Mouse (Mus musculus): Measurements from ENCODE around the gene Btbd35f29. TPM values are rescaled to one million over a fixed set of nuclear protein-coding genes. Genes with fewer than 3 reads are reported as not detected.
"Not testable (repeated sequence)": the region's sequence is repeated elsewhere in the genome, so short reads cannot be mapped to it uniquely, and the experiment has no call there.

Gene Btbd35f29
- not detected in 2 replicates for polyA plus RNA-seq (2015; fragmentation: Nextera tagmentation; extraction: Ambion mirVana)

DNA sequence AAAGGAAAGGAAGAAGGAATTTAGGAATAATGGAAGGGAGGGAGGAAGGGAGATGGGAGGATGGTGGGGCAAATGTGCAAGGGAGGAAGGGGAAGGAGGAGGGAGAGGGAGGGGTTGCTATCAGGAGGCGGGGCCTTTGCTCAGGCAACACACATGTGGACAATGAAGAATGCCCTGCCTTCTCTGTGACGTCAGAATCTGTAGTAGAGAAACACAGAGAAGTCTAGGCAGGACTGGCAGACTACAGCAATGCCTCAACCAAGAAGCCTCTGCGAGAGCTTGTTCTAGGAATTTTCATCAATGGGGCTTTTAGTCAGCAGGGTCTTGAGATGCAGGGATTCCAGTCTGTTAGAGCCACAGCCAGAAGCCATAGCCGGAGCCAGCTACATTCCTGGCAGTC is at the start of gene Btbd35f29:
Gene Btbd35f29, plus strand, starts transcription at position 301 of the 400 bp plus-strand sequence.
- not testable (repeated sequence) for H3K9me3 ChIP-seq (ENCODE audit: low read length); H3K27me3 ChIP-seq (replicated peaks; ENCODE audit: insufficient read depth, low read length); H3K9ac ChIP-seq (replicated peaks; ENCODE audit: low read depth); H3K4me1 ChIP-seq (ENCODE audit: insufficient read depth, low read depth, low read length); DNase-seq (ENCODE audit: low spot score); H3K4me2 ChIP-seq (replicated peaks; ENCODE audit: low read depth, low read length); H3K27ac ChIP-seq (ENCODE audit: low read length); ATAC-seq; H3K36me3 ChIP-seq (ENCODE audit: insufficient read depth, low read length); H3K4me3 ChIP-seq (ENCODE audit: low read depth, low read length)
- no CpG with 5 or more reads among the region's 4 CpGs for WGBS

DNA sequence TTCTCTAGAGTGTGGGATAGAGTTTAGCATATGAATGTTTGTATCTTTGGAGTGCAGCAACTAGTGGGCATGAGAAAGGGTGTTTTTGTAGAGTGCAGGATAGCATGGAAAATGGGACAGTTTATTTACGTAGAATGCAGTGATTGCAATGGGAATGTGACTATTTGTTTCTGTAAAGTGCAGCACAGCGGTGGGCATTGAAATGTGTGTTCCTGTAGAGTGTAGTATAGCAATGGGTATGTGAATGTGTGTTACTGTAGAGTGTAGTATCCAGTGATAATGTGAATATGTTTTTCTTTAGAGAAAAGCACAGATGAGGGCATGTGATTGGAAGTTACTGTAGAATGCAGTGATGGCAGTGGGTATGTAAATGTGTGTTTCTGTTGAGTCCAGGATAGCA is 23.9 kb downstream of the Btbd35f29 start:
- ATAC-seq; DNase-seq (ENCODE audit: low spot score); H3K4me1 ChIP-seq (ENCODE audit: insufficient read depth, low read depth, low read length); H3K4me3 ChIP-seq (ENCODE audit: low read depth, low read length); H3K4me2 ChIP-seq (replicated peaks; ENCODE audit: low read depth, low read length); H3K27ac ChIP-seq (ENCODE audit: low read length); H3K9me3 ChIP-seq (ENCODE audit: low read length); H3K27me3 ChIP-seq (replicated peaks; ENCODE audit: insufficient read depth, low read length); H3K36me3 ChIP-seq (ENCODE audit: insufficient read depth, low read length); H3K9ac ChIP-seq (replicated peaks; ENCODE audit: low read depth): not testable (repeated sequence)
- 70% methylated on average over 2 of the region's 2 CpGs for WGBS

DNA sequence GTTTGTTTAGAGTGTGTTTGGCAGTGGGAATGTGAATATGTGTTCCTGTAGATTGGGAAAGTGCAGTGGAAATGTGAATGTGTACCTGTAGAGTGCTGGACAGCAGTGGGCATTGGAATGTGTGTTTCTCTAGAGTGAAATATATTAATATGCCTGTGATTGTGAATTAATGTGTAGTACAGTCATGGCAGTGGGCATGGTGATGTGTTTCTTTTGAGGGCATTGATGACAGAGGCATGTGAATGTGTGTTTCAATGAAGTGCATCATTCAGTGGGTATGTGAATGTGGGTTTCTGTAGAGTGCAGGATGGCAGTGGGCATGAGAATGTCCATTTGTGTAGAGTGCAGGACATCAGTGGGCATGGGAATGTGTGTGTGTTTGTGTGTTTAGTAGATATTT is 27.7 kb downstream of the Btbd35f29 start:
- H3K9me3 ChIP-seq (ENCODE audit: low read length); H3K9ac ChIP-seq (replicated peaks; ENCODE audit: low read depth); H3K36me3 ChIP-seq (ENCODE audit: insufficient read depth, low read length); H3K27me3 ChIP-seq (replicated peaks; ENCODE audit: insufficient read depth, low read length); ATAC-seq; H3K4me3 ChIP-seq (ENCODE audit: low read depth, low read length); DNase-seq (ENCODE audit: low spot score); H3K4me2 ChIP-seq (replicated peaks; ENCODE audit: low read depth, low read length); H3K4me1 ChIP-seq (ENCODE audit: insufficient read depth, low read depth, low read length); H3K27ac ChIP-seq (ENCODE audit: low read length): not testable (repeated sequence)

DNA sequence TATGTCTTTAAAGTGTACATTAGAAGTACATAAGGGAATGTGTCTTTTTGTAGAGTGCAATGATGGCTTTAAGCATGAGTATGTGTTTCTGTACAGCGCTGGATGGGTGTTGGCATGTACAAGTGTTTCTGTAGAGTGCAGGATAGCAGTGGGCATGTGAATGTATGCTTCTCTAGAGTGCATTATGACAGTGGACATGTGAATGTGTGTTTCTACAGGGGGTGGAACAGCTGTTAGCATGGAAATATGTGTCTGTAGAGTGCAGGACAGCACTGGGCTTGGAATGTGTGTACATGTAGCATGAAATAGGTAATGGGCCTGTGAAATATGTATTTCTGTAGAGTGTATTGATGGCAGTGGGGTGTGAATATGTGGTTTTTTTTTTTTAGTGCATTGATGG is 28.4 kb downstream of the Btbd35f29 start:
- H3K9me3 ChIP-seq (ENCODE audit: low read length); H3K27me3 ChIP-seq (replicated peaks; ENCODE audit: insufficient read depth, low read length); H3K4me2 ChIP-seq (replicated peaks; ENCODE audit: low read depth, low read length); H3K4me1 ChIP-seq (ENCODE audit: insufficient read depth, low read depth, low read length); DNase-seq (ENCODE audit: low spot score); H3K4me3 ChIP-seq (ENCODE audit: low read depth, low read length); ATAC-seq; H3K9ac ChIP-seq (replicated peaks; ENCODE audit: low read depth); H3K27ac ChIP-seq (ENCODE audit: low read length); H3K36me3 ChIP-seq (ENCODE audit: insufficient read depth, low read length): not testable (repeated sequence)
- WGBS = 73% methylated on average over 1 of the region's 1 CpGs

DNA sequence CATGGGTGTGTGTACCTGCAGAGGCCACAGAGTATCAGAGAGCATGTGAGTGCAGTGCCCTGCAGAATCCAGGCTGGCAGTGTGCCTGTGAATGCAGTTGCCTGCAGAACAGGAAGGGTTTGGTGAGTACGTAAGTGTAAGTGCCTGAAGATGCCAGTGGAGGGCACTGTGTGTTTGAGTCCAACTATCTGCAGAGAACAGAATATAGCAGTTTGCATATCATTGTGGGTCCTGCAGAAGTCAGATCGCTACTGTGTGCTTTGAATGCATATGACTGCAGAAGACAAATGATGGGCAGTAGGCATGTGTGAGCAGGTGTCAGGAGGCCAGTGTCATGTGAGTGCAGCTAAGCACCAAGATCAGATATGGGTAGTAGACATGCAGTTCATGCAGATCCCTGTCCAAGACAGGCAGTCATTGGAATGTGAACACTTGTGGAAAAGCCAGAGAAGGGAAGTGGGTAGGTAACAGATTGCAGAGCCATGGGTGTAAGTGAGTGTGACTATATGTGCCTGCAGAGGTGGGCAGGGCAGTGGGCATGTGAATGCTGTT is 41.1 kb downstream of the Btbd35f29 start:
- H3K4me1 ChIP-seq (ENCODE audit: insufficient read depth, low read depth, low read length); H3K4me2 ChIP-seq (replicated peaks; ENCODE audit: low read depth, low read length); H3K9ac ChIP-seq (replicated peaks; ENCODE audit: low read depth); ATAC-seq; H3K36me3 ChIP-seq (ENCODE audit: insufficient read depth, low read length); H3K27ac ChIP-seq (ENCODE audit: low read length); H3K9me3 ChIP-seq (ENCODE audit: low read length); H3K4me3 ChIP-seq (ENCODE audit: low read depth, low read length); H3K27me3 ChIP-seq (replicated peaks; ENCODE audit: insufficient read depth, low read length): not testable (repeated sequence)
- peak; percentile 3 for DNase-seq (ENCODE audit: low spot score)
- 80% methylated on average over 2 of the region's 2 CpGs for WGBS

DNA sequence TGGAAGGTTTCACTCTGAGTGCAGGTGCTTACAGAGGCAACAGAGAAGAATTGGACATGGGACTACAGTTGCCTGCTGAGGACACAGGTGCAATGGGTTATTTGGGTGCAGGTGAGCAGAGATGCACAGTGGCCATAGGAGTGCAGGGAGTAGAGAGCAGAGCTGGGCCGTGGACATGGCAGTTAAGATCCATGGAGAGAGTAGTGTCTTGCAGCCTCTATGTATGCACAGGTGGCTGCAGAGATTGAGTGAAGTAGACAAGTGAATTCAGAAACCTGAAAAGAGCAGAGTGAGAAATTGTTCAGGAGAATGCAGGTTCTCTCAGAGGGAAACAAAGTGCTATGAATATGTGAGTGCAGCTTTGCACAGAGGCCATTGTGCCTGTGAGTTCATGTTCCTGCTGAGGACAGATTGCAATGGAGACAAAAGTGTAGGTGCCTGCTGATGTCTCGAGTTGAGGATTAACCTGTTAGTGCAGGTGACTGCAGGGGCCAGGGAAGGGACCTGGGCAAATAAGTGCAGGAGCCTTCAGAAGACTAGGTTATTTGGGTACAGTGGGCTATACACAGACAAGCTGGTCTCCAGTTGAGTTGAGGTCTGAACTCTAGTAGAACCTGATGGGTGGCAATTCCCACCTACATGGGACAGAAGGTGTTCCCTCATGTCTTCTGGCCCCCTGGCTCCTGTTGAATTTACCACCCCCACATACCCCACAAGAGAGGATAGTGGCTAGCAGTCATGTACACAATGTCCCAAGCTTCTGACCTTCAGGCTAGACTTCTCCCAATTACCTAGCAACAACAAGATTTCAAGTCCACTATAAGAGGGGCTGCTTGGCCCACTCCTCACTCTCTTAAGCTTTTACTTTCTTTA is 42.2 kb downstream of the Btbd35f29 start:
- not testable (repeated sequence) for H3K4me3 ChIP-seq (ENCODE audit: low read depth, low read length); ATAC-seq; H3K27me3 ChIP-seq (replicated peaks; ENCODE audit: insufficient read depth, low read length); H3K27ac ChIP-seq (ENCODE audit: low read length); H3K36me3 ChIP-seq (ENCODE audit: insufficient read depth, low read length); H3K4me1 ChIP-seq (ENCODE audit: insufficient read depth, low read depth, low read length); H3K4me2 ChIP-seq (replicated peaks; ENCODE audit: low read depth, low read length); H3K9ac ChIP-seq (replicated peaks; ENCODE audit: low read depth)
- WGBS = 51% methylated on average over 2 of the region's 2 CpGs
- peak; percentile 4 for DNase-seq (ENCODE audit: low spot score)
- peaks cover 10% of the 10 kb centered on the region for H3K9me3 ChIP-seq (ENCODE audit: low read length)

DNA sequence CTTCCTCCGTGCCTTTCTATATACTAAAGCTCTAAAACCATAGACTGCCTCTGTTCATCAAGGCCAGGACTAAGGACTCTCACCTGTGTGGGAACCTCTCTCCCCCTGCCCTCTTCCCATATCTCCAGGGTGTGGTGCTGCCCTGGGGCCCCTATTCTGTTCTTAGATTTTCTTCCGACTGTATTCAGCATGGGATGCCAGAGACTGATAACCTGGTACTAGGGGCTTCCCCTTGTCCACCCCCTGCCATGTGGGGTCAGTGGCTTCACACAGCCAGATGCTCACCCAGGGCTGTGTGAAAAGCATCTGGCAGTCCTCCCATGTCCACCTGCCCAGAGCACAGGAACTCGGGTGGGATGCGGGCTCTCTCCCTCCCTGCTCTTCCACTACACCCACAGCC is 43.1 kb downstream of the Btbd35f29 start:
- H3K9ac ChIP-seq (replicated peaks; ENCODE audit: low read depth); H3K36me3 ChIP-seq (ENCODE audit: insufficient read depth, low read length); ATAC-seq; H3K27ac ChIP-seq (ENCODE audit: low read length); H3K4me3 ChIP-seq (ENCODE audit: low read depth, low read length); H3K4me1 ChIP-seq (ENCODE audit: insufficient read depth, low read depth, low read length); H3K4me2 ChIP-seq (replicated peaks; ENCODE audit: low read depth, low read length); H3K27me3 ChIP-seq (replicated peaks; ENCODE audit: insufficient read depth, low read length): not testable (repeated sequence)
- peaks cover 10% of the 10 kb centered on the region for H3K9me3 ChIP-seq (ENCODE audit: low read length)
- WGBS = 77% methylated on average over 4 of the region's 4 CpGs
- DNase-seq (ENCODE audit: low spot score) = peak; percentile 4

DNA sequence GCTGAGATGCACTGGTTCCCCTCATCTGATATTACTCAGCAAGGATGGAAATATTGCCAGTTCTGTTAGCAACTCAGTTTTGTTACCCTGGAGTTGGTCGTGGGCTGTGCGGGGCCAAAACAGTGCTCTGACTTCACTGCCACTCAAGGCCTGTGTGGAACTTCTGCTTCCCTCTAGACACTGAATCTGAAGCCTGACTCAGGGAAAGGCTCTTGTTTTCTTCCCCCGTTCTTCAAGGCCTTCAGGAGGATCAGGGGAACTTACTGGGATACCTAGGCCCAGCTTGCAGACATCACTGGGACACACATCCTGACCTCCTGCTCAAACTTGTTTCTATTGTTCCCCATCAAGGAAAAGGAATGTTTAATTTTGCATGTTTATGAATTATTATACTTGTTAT is 45.2 kb downstream of the Btbd35f29 start:
- not testable (repeated sequence) for ATAC-seq; H3K36me3 ChIP-seq (ENCODE audit: insufficient read depth, low read length); H3K27me3 ChIP-seq (replicated peaks; ENCODE audit: insufficient read depth, low read length); H3K9ac ChIP-seq (replicated peaks; ENCODE audit: low read depth); H3K4me3 ChIP-seq (ENCODE audit: low read depth, low read length); H3K4me1 ChIP-seq (ENCODE audit: insufficient read depth, low read depth, low read length); H3K4me2 ChIP-seq (replicated peaks; ENCODE audit: low read depth, low read length); H3K27ac ChIP-seq (ENCODE audit: low read length)
- H3K9me3 ChIP-seq (ENCODE audit: low read length) = peaks cover 10% of the 10 kb centered on the region
- WGBS = 73% methylated on average over 3 of the region's 3 CpGs
- DNase-seq (ENCODE audit: low spot score) = peak; percentile 7

DNA sequence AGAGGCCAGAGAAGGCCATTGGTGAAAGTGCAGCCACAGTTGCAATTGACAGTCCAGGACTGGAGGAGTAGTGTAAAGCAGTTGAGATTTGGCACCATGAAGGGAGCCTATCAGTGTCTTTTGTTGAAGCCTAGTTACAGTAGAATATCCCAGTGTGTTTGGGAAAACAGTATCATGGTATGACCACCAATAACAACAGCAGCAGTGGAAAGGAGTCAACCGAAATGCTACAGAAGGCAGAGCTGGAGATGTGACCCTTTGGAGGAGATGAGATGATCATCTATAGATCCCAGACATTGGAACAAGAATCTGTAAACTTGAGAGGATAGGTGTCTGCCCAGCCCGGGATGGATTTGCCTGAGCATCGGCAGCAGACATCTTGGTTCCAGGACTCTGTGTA is 47.7 kb downstream of the Btbd35f29 start:
- not testable (repeated sequence) for H3K4me1 ChIP-seq (ENCODE audit: insufficient read depth, low read depth, low read length); ATAC-seq; H3K27me3 ChIP-seq (replicated peaks; ENCODE audit: insufficient read depth, low read length); H3K36me3 ChIP-seq (ENCODE audit: insufficient read depth, low read length); H3K4me3 ChIP-seq (ENCODE audit: low read depth, low read length); H3K9me3 ChIP-seq (ENCODE audit: low read length); H3K27ac ChIP-seq (ENCODE audit: low read length); H3K4me2 ChIP-seq (replicated peaks; ENCODE audit: low read depth, low read length); H3K9ac ChIP-seq (replicated peaks; ENCODE audit: low read depth)
- peak; percentile 3 for DNase-seq (ENCODE audit: low spot score)
- 87% methylated on average over 2 of the region's 3 CpGs for WGBS
